Mouse (Mus musculus) liver (tissue): Measurements from ENCODE around the gene Zfyve26.
"Not testable (repeated sequence)": the region's sequence is repeated elsewhere in the genome, so short reads cannot be mapped to it uniquely, and the experiment has no call there.

ENCODE experiments used
- DNase-seq: peaks from one replicate; pipeline ENCODE4 v3.0.0-alpha.2; 2020; ENCODE audit warnings: mixed read lengths

Gene Zfyve26

GRCm38 (mm10) chr12:79296126-79296816 lies at the start of gene Zfyve26:
Zfyve26 (minus strand) TSS chr12:79296304.
- DNase-seq, result peak; percentile 93

- no peak for DNase-seq
Observed at GRCm38 (mm10) chr12:79341291-79341845, 45.3 kb upstream of the Zfyve26 start.

GRCm38 (mm10) chr12:79340513-79340912 lies 44.4 kb upstream of the Zfyve26 start:
- DNase-seq, result no peak

- no peak for DNase-seq
Observed at GRCm38 (mm10) chr12:79338791-79339190, 42.7 kb upstream of the Zfyve26 start.

- DNase-seq, result no peak
Observed at GRCm38 (mm10) chr12:79331722-79332121, 35.6 kb upstream of the Zfyve26 start.

GRCm38 (mm10) chr12:79330571-79330970 lies 34.5 kb upstream of the Zfyve26 start:
- no peak for DNase-seq

GRCm38 (mm10) chr12:79327868-79328267 lies 31.8 kb upstream of the Zfyve26 start:
- DNase-seq, result no peak

- DNase-seq, result no peak
Observed at GRCm38 (mm10) chr12:79326745-79327144, 30.6 kb upstream of the Zfyve26 start.

- DNase-seq, result no peak
Observed at GRCm38 (mm10) chr12:79326236-79326635, 30.1 kb upstream of the Zfyve26 start.

- DNase-seq, result not testable (repeated sequence)
Observed at GRCm38 (mm10) chr12:79322539-79322938, 26.4 kb upstream of the Zfyve26 start.

- peak; percentile 9 for DNase-seq
Observed at GRCm38 (mm10) chr12:79320895-79321294, 24.8 kb upstream of the Zfyve26 start.

GRCm38 (mm10) chr12:79317339-79317738 lies 21.2 kb upstream of the Zfyve26 start:
- DNase-seq, result no peak

GRCm38 (mm10) chr12:79313721-79314120 lies 17.6 kb upstream of the Zfyve26 start:
- no peak for DNase-seq

- no peak for DNase-seq
Observed at GRCm38 (mm10) chr12:79306013-79306412, 9.9 kb upstream of the Zfyve26 start.

GRCm38 (mm10) chr12:79305131-79305530 lies 9.0 kb upstream of the Zfyve26 start:
- no peak for DNase-seq

- DNase-seq, result no peak
Observed at GRCm38 (mm10) chr12:79301802-79302201, 5.7 kb upstream of the Zfyve26 start.

- DNase-seq, result no peak
Observed at GRCm38 (mm10) chr12:79297884-79298636, 2.0 kb upstream of the Zfyve26 start.

GRCm38 (mm10) chr12:79297121-79297576 lies 1.0 kb upstream of the Zfyve26 start, which contains the start of gene Rad51b:
Rad51b (plus strand) TSS chr12:79297282.
- DNase-seq, result peak; percentile 85

GRCm38 (mm10) chr12:79292874-79293273 lies 3.2 kb downstream of the Zfyve26 start:
- DNase-seq, result peak; percentile 24

- DNase-seq, result no peak
Observed at GRCm38 (mm10) chr12:79282595-79282994, 13.5 kb downstream of the Zfyve26 start.

- DNase-seq, result no peak
Observed at GRCm38 (mm10) chr12:79279513-79280115, 16.5 kb downstream of the Zfyve26 start.

GRCm38 (mm10) chr12:79272604-79273003 lies 23.5 kb downstream of the Zfyve26 start:
- DNase-seq, result no peak

- peak; percentile 37 for DNase-seq
Observed at GRCm38 (mm10) chr12:79261035-79261434, 35.1 kb downstream of the Zfyve26 start.
